Mouse (Mus musculus): ENCODE measurements around the gene Gm20817. TPM values are rescaled to one million over a fixed set of nuclear protein-coding genes. Genes with fewer than 3 reads are reported as not detected.
"Not testable (repeated sequence)": the region's sequence is repeated elsewhere in the genome, so short reads cannot be mapped to it uniquely, and the experiment has no call there.

Gm20817 gene
- not detected in 2 replicates for polyA plus RNA-seq (2012; rRNA removed)

DNA sequence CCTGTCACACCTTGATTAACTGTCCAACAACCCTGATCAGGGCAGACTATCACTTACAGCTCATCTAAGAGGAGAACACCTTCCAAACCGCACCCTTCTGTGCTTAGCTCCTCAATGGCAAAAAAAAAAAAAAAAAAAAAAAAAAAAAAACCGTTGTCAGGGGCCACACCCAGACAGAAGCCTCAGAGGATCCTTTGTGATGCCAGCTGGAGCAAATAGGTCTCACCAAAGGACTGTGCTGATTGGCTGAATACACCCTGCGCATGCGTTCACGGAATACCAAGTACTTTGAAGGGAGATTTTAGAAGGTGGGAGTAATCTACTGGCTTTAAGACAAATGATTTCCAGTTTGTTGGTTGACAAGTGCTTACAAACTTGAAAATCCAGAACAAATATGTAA is at the start of gene Gm20817:
Gene Gm20817 (minus strand): TSS at position 101 of the 400 bp plus-strand sequence.
- DNase-seq (ENCODE audit: extremely low spot score in 1 of 2, low spot score in 1 of 2): not testable (repeated sequence)
